ENCODE assay signal across 28 mouse cellular contexts in the genomic region with DNA sequence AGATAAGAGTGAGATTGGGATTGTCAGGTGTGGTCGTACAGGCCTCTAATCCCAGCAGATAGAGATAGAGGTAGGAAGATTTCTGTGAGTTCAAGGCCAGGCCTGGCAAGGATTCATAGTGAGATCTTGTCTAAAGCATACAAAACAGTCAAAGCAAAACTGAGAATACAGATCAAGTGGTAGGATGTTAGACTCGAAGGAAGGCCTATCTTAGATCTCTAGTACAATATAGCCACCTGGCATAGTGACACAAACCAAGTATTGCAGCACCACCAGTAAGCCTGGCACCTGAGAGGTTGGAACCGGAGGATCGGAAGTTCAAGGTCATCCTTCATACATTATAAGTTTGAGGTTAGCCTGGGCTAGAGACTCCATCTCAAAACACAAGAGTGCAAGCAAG. TPM values are rescaled to one million over a fixed set of nuclear protein-coding genes. Genes with fewer than 3 reads are reported as not detected.
DNase-seq lines count a peak whose midpoint lies in the region; ATAC-seq and TF ChIP-seq lines count a peak whose summit lies in the region.
"Had no signal": no experiment of that assay in that cellular context is flagged by ENCODE, and none has a peak within 500 bp of the region (broad histone marks: within the 10 kb centered on the region; RNA-seq: fewer than 3 reads in every experiment).

No protein-coding gene starts in this region.

- H3K27ac ChIP-seq in gastrocnemius, adult 2 months, result peak overlapping the region; percentile 31; the same call in 1 of the 2 replicates
- no peak overlapping the region for H3K27ac ChIP-seq in MEL (ENCODE audit: control insufficient read depth, low read depth, low read length)
- no peak overlapping the region for H3K27ac ChIP-seq in midbrain, postnatal 0 days (ENCODE audit: low read depth, low read length)
- H3K27ac ChIP-seq: embryonic facial prominence, embryonic 12.5 days; embryonic facial prominence, embryonic 15.5 days; forebrain, embryonic 12.5 days; forebrain, embryonic 15.5 days; hindbrain, embryonic 10.5 days; hindbrain, embryonic 13.5 days; intestine, embryonic 15.5 days had no signal

- no peak for TF ChIP-seq POLR2A in MEL (IDR thresholded peaks at IDR 0.05; ENCODE audit: control insufficient read depth in 1 of 2, insufficient read depth in 1 of 2, low read depth in 1 of 2, low read length in 2 of 2, poor library complexity in 1 of 2)

- peaks cover 8% of the 10 kb centered on the region; the same call in 1 of the 2 replicates for H3K79me2 ChIP-seq in MEL (ENCODE audit: control insufficient read depth, insufficient read depth, low read length, poor library complexity)

- no peak overlapping the region for H3K9ac ChIP-seq in MEL (ENCODE audit: control insufficient read depth, low read depth, low read length, poor library complexity, severe bottlenecking)
- no peak overlapping the region for H3K9ac ChIP-seq in midbrain, postnatal 0 days (replicated peaks; ENCODE audit: low read length, poor library complexity, severe bottlenecking)
- H3K9ac ChIP-seq: embryonic facial prominence, embryonic 12.5 days; embryonic facial prominence, embryonic 15.5 days; forebrain, embryonic 12.5 days; forebrain, embryonic 15.5 days; hindbrain, embryonic 13.5 days; intestine, embryonic 15.5 days had no signal

- no peak for TF ChIP-seq RAD21 in MEL (IDR thresholded peaks at IDR 0.05; ENCODE audit: low read depth, low read length)

- peaks cover 40 to 54% of the 10 kb centered on the region in 2 experiments for H3K4me1 ChIP-seq in MEL (ENCODE audit: control insufficient read depth in 1 of 2, insufficient read depth in 2 of 2, low read length in 2 of 2)
- H3K4me1 ChIP-seq in midbrain, postnatal 0 days (ENCODE audit: insufficient read depth, low read length), result no peaks in the 10 kb centered on the region
- H3K4me1 ChIP-seq: forebrain, embryonic 12.5 days; forebrain, embryonic 15.5 days; hindbrain, embryonic 13.5 days had no signal

- peaks cover 0 to 65% of the 10 kb centered on the region in 2 experiments; a peak in 2 of 4 replicates for H3K36me3 ChIP-seq in MEL (ENCODE audit: control insufficient read depth in 1 of 2, insufficient read depth in 2 of 2, low read length in 2 of 2)
- no peaks in the 10 kb centered on the region for H3K36me3 ChIP-seq in midbrain, postnatal 0 days (ENCODE audit: insufficient read depth, low read length)
- H3K36me3 ChIP-seq: embryonic facial prominence, embryonic 12.5 days; embryonic facial prominence, embryonic 15.5 days; forebrain, embryonic 12.5 days; forebrain, embryonic 15.5 days; hindbrain, embryonic 10.5 days; hindbrain, embryonic 13.5 days; intestine, embryonic 15.5 days had no signal

- H3K4me2 ChIP-seq in midbrain, postnatal 0 days (ENCODE audit: low read depth, low read length, poor library complexity, severe bottlenecking), result no peak overlapping the region
- H3K4me2 ChIP-seq: embryonic facial prominence, embryonic 12.5 days; embryonic facial prominence, embryonic 15.5 days; forebrain, embryonic 12.5 days; forebrain, embryonic 15.5 days; heart, embryonic 11.5 days; hindbrain, embryonic 13.5 days; intestine, embryonic 15.5 days had no signal

- H3K27me3 ChIP-seq in MEL (ENCODE audit: control insufficient read depth in 1 of 2, insufficient read depth in 2 of 2, low read length in 2 of 2), result no peaks in the 10 kb centered on the region
- no peaks in the 10 kb centered on the region for H3K27me3 ChIP-seq in midbrain, postnatal 0 days (ENCODE audit: insufficient read depth, low read length)
- H3K27me3 ChIP-seq: embryonic facial prominence, embryonic 12.5 days; embryonic facial prominence, embryonic 15.5 days; forebrain, embryonic 12.5 days; forebrain, embryonic 15.5 days; hindbrain, embryonic 13.5 days; intestine, embryonic 15.5 days; Patski had no signal

- no peak for TF ChIP-seq EP300 in MEL (IDR thresholded peaks at IDR 0.05; ENCODE audit: low read depth in 1 of 2, low read length in 2 of 2)

- intact Hi-C loops in gastrocnemius, adult 2 months (cut with DNase I), result no loop called here

- ATAC-seq in inflammation-experienced regulatory T-cells, adult 6 months, result peak; percentile 27
- no peak for ATAC-seq in erythroblast, adult 5-6 weeks (replicated peaks; ENCODE audit: low FRiP score, poor library complexity, severe bottlenecking)
- no peak for ATAC-seq in midbrain, postnatal 0 days (ENCODE audit: low FRiP score)
- ATAC-seq: forebrain, embryonic 15.5 days; hindbrain, embryonic 16.5 days; intestine, embryonic 15.5 days; Patski had no signal

- TF ChIP-seq CTCF in gastrocnemius, adult 2 months (IDR thresholded peaks at IDR 0.05), result no peak
- no peak for TF ChIP-seq CTCF in MEL (IDR thresholded peaks at IDR 0.05 in 2 of 3, conservative IDR thresholded peaks at IDR 0.05 in 1 of 3; ENCODE audit: control insufficient read depth in 1 of 3, insufficient read depth in 1 of 3, low read depth in 2 of 3, low read length in 3 of 3, poor library complexity in 1 of 3, severe bottlenecking in 1 of 3)
- TF ChIP-seq CTCF in midbrain, postnatal 0 days (IDR thresholded peaks at IDR 0.05), result no peak

- no peak overlapping the region for H3K4me3 ChIP-seq in gastrocnemius, adult 2 months
- no peak overlapping the region for H3K4me3 ChIP-seq in MEL (ENCODE audit: control insufficient read depth in 1 of 2, insufficient read depth in 1 of 2, low read depth in 2 of 2, low read length in 2 of 2)
- H3K4me3 ChIP-seq in midbrain, postnatal 0 days (ENCODE audit: low read depth, low read length), result no peak overlapping the region
- H3K4me3 ChIP-seq: embryonic facial prominence, embryonic 12.5 days; embryonic facial prominence, embryonic 15.5 days; erythroblast, embryonic 14.5 days; forebrain, embryonic 12.5 days; forebrain, embryonic 15.5 days; hindbrain, embryonic 10.5 days; hindbrain, embryonic 13.5 days; intestine, embryonic 15.5 days had no signal

- H3K9me3 ChIP-seq in MEL (replicated peaks; ENCODE audit: insufficient read depth, low read length), result no peaks in the 10 kb centered on the region
- H3K9me3 ChIP-seq in midbrain, postnatal 0 days (ENCODE audit: low read length), result no peaks in the 10 kb centered on the region
- H3K9me3 ChIP-seq: embryonic facial prominence, embryonic 12.5 days; embryonic facial prominence, embryonic 15.5 days; forebrain, embryonic 12.5 days; forebrain, embryonic 15.5 days; hindbrain, embryonic 10.5 days; hindbrain, embryonic 13.5 days; intestine, embryonic 15.5 days had no signal

- no peak for DNase-seq in gastrocnemius, adult 2 months
- DNase-seq in gastrocnemius, postnatal 25 days, result no peak
- DNase-seq in CD4-positive, CD25-positive, alpha-beta regulatory T cell, adult 2 months (ENCODE audit: low read depth, low spot score), result peak; percentile 30
- DNase-seq in MEL (ENCODE audit: low read depth, low spot score), result no peak
- DNase-seq in frontal cortex, postnatal 36 days (ENCODE audit: low spot score in 2 of 2), result no peak
- DNase-seq in midbrain, postnatal 0 days (ENCODE audit: low spot score), result no peak
- DNase-seq: adrenal gland, adult 2 months; adrenal gland, postnatal 14 days; cerebellum, adult 11 months; cerebellum, adult 2 months; cerebellum, adult 9-11 months; cerebellum, postnatal 25 days; gastrocnemius, postnatal 36 days; heart, postnatal 36 days; kidney, adult 18-20 months had no signal

- WGBS in midbrain, postnatal 0 days, result 88% methylated on average over 4 of the region's 4 CpGs

TF ChIP-seq in MEL, 35 proteins besides CTCF, POLR2A, EP300 and RAD21:
- TF ChIP-seq HCFC1 (IDR thresholded peaks at IDR 0.05; ENCODE audit: low read depth, low read length) (no peak), RCOR1 (IDR thresholded peaks at IDR 0.05; ENCODE audit: low read depth, low read length) (0 out of 2 replicates have a peak, but pooled peaks have one; percentile 17)
TF ChIP-seq in MEL: peak in this region for 1.

RNA-seq across cellular contexts. Expression of gene Fam69a, which starts 15.8 kb away (rescaled TPM):
- total RNA-seq in gastrocnemius, adult 2 months (2021), result 10 to 100 TPM; 19.8 to 26.1 TPM
- 10 to 100 TPM; 15.1 to 20.7 TPM for total RNA-seq in gastrocnemius, postnatal 25 days (2021)
- total RNA-seq in MEL (2012; rRNA removed), result 8.0 and 10.6 TPM in 2 replicates
- polyA plus RNA-seq in MEL (2012; ENCODE audit: insufficient read depth in 1 of 2, insufficient read length in 2 of 2, low read depth in 1 of 2, low replicate concordance in 2 of 2, missing spikeins in 1 of 2), result 1 to 10 TPM in 1 of 2 experiments, not detected in 1; 8.5 TPM
- 10 to 100 TPM; 68.5 to 100.0 (median 78.8) TPM for polyA plus RNA-seq in inflammation-experienced regulatory T-cells, adult 6 months (2017; shearing (Covaris generic))
- total RNA-seq in erythroblast, adult 5-6 weeks (2015; ENCODE audit: low replicate concordance), result 7.9 and 19.0 TPM in 2 replicates
- total RNA-seq in erythroblast, adult 5-6 weeks (2017; ENCODE audit: low replicate concordance), result 3.6 and 7.2 TPM in 2 replicates
- total RNA-seq in midbrain, postnatal 0 days (2014; rRNA removed), result 16.2 and 24.6 TPM in 2 replicates
- 77.4 and 79.7 TPM in 2 replicates for polyA plus RNA-seq in midbrain, postnatal 0 days (2015; fragmentation: Nextera tagmentation; extraction: Ambion mirVana)
